8 mouse cellular contexts compared by ENCODE assay signal in genomic region chr2:158410022-158411014, GRCm38 (mm10). TPM values are rescaled to one million over a fixed set of nuclear protein-coding genes. Genes with fewer than 3 reads are reported as not detected.
DNase-seq lines count a peak whose midpoint lies in the region; ATAC-seq and TF ChIP-seq lines count a peak whose summit lies in the region.

No protein-coding gene starts in this region.

- H3K27ac ChIP-seq in gastrocnemius, adult 2 months, result peak overlapping the region; percentile 94
- peak overlapping the region; percentile 78 for H3K27ac ChIP-seq in hindbrain, postnatal 0 days
- peak overlapping the region; percentile 89 for H3K27ac ChIP-seq in liver, embryonic 12.5 days
- peak overlapping the region; percentile 90 for H3K27ac ChIP-seq in stomach, embryonic 15.5 days

- 2% methylated on average over 50 of the region's 67 CpGs for WGBS in hindbrain, postnatal 0 days
- WGBS in liver, embryonic 12.5 days (ENCODE audit: insufficient replicate concordance), result 2% methylated on average over 58 of the region's 67 CpGs
- WGBS in stomach, embryonic 15.5 days, result 2% methylated on average over 63 of the region's 67 CpGs

- intact Hi-C loops in gastrocnemius, adult 2 months (cut with DNase I), result no loop called here

- H3K9me3 ChIP-seq in hindbrain, postnatal 0 days (ENCODE audit: low read length), result no peaks in the 10 kb centered on the region
- no peaks in the 10 kb centered on the region for H3K9me3 ChIP-seq in liver, embryonic 12.5 days (replicated peaks)
- no peaks in the 10 kb centered on the region for H3K9me3 ChIP-seq in stomach, embryonic 15.5 days

- H3K9ac ChIP-seq in hindbrain, postnatal 0 days (replicated peaks; ENCODE audit: low read length), result peak overlapping the region; percentile 78
- H3K9ac ChIP-seq in liver, embryonic 12.5 days, result peak overlapping the region; percentile 96
- peak overlapping the region; percentile 90 for H3K9ac ChIP-seq in stomach, embryonic 15.5 days

- H3K4me3 ChIP-seq in gastrocnemius, adult 2 months, result peak overlapping the region; percentile 92
- H3K4me3 ChIP-seq in hindbrain, postnatal 0 days (ENCODE audit: low read length), result peak overlapping the region; percentile 93
- peak overlapping the region; percentile 98 for H3K4me3 ChIP-seq in liver, embryonic 12.5 days
- peak overlapping the region; percentile 93 for H3K4me3 ChIP-seq in stomach, embryonic 15.5 days (replicated peaks)

- no peaks in the 10 kb centered on the region for H3K36me3 ChIP-seq in hindbrain, postnatal 0 days (ENCODE audit: insufficient read depth, low read length)
- H3K36me3 ChIP-seq in liver, embryonic 12.5 days, result no peaks in the 10 kb centered on the region
- H3K36me3 ChIP-seq in stomach, embryonic 15.5 days, result no peaks in the 10 kb centered on the region

- peak; percentile 54 for ATAC-seq in hindbrain, postnatal 0 days
- ATAC-seq in liver, embryonic 12.5 days, result peak; percentile 80
- peak; percentile 72 for ATAC-seq in stomach, embryonic 15.5 days (ENCODE audit: insufficient read depth, low FRiP score, low read depth)

- DNase-seq in lung, adult 18-20 months, result peak; percentile 26 to 30
- no peak for DNase-seq in lung, postnatal 25 days (ENCODE audit: low spot score)
- DNase-seq in cerebellum, postnatal 14 days, result peak; percentile 62 to 65
- peak; percentile 69 for DNase-seq in gastrocnemius, adult 2 months
- peak; percentile 24 for DNase-seq in hindbrain, postnatal 0 days (ENCODE audit: low spot score)
- peak; percentile 37 to 44 for DNase-seq in natural killer cell, adult 2 months (ENCODE audit: low spot score in 2 of 2)

- H3K4me1 ChIP-seq in hindbrain, postnatal 0 days (ENCODE audit: insufficient read depth, low read length), result 0 out of 2 replicates have a peak, but pooled peaks cover 4% of the 10 kb centered on the region
- peaks cover 53% of the 10 kb centered on the region for H3K4me1 ChIP-seq in liver, embryonic 12.5 days
- H3K4me1 ChIP-seq in stomach, embryonic 15.5 days, result peaks cover 17% of the 10 kb centered on the region

- no peaks in the 10 kb centered on the region for H3K27me3 ChIP-seq in hindbrain, postnatal 0 days (ENCODE audit: insufficient read depth, low read length)
- peaks cover 9% of the 10 kb centered on the region; the same call in 1 of the 2 replicates for H3K27me3 ChIP-seq in liver, embryonic 12.5 days (replicated peaks)
- H3K27me3 ChIP-seq in stomach, embryonic 15.5 days (replicated peaks), result no peaks in the 10 kb centered on the region

- H3K4me2 ChIP-seq in hindbrain, postnatal 0 days (ENCODE audit: low read depth, low read length), result peak overlapping the region; percentile 88
- peak overlapping the region; percentile 80 for H3K4me2 ChIP-seq in liver, embryonic 12.5 days
- H3K4me2 ChIP-seq in stomach, embryonic 15.5 days, result peak overlapping the region; percentile 89

- no peak for TF ChIP-seq CTCF in gastrocnemius, adult 2 months (IDR thresholded peaks at IDR 0.05)
- peak; percentile 38 for TF ChIP-seq CTCF in hindbrain, postnatal 0 days (IDR thresholded peaks at IDR 0.05; ENCODE audit: low read depth)

RNA-seq across cellular contexts. Expression of gene Ralgapb, which starts 0.7 kb away (rescaled TPM):
- total RNA-seq in gastrocnemius, adult 2 months (2021), result 10 to 100 TPM; 27.9 to 38.2 TPM
- 44.9 and 66.1 TPM in 2 replicates for total RNA-seq in hindbrain, postnatal 0 days (2014; rRNA removed)
- polyA plus RNA-seq in hindbrain, postnatal 0 days (2015; fragmentation: Nextera tagmentation; extraction: Ambion mirVana), result 16.3 and 17.8 TPM in 2 replicates
- 10.5 TPM in 2 replicates for polyA plus RNA-seq in liver, embryonic 12.5 days (2016; fragmentation: Nextera tagmentation; extraction: Ambion mirVana)
- polyA plus RNA-seq in stomach, embryonic 15.5 days (2015; fragmentation: Nextera tagmentation; extraction: Ambion mirVana), result 14.8 and 17.9 TPM in 2 replicates

RNA-seq across cellular contexts. Expression of gene Snhg11, which starts 34.9 kb away (rescaled TPM):
- total RNA-seq in gastrocnemius, adult 2 months (2021), result under 1 TPM in 1 of 2 experiments, not detected in 1; 0.17 TPM
- total RNA-seq in hindbrain, postnatal 0 days (2014; rRNA removed), result 134 and 169 TPM in 2 replicates
- polyA plus RNA-seq in hindbrain, postnatal 0 days (2015; fragmentation: Nextera tagmentation; extraction: Ambion mirVana), result 521 and 663 TPM in 2 replicates
- polyA plus RNA-seq in liver, embryonic 12.5 days (2016; fragmentation: Nextera tagmentation; extraction: Ambion mirVana), result 2.2 and 2.4 TPM in 2 replicates
- polyA plus RNA-seq in stomach, embryonic 15.5 days (2015; fragmentation: Nextera tagmentation; extraction: Ambion mirVana), result 5.9 and 6.9 TPM in 2 replicates

Comparison
In these comparisons a context has a peak if more than half of its experiments do, and no peak if none do; other contexts are left out.
1. RNA of gene Snhg11, which starts 34.9 kb away (polyA plus RNA-seq): 521 to 663 TPM in hindbrain, postnatal 0 days; 5.9 to 6.9 TPM in stomach, embryonic 15.5 days and 2.2 to 2.4 TPM in liver, embryonic 12.5 days; every median in the first group is over 10 times any median in the second.
2. Peak in every context shown above with its lines, with median percentiles within 50 percentile points of each other: H3K27ac ChIP-seq, H3K4me3 ChIP-seq, ATAC-seq, H3K4me2 ChIP-seq and H3K9ac ChIP-seq.